Mouse (Mus musculus) liver, postnatal 0 days (tissue): ENCODE results near the gene Efna2.

ENCODE experiments used
- CTCF ChIP-seq: sonication (generic); IDR thresholded peaks from 2 replicates; pipeline ENCODE4 v1.5.1; 2016; ENCODE audit warnings: antibody characterized with exemption, low read depth
- EP300 ChIP-seq: IDR thresholded peaks from 2 replicates; pipeline ENCODE4 v1.6.1; 2016; ENCODE audit warnings: antibody characterized with exemption, low read depth, mild to moderate bottlenecking

- 0 out of 2 replicates have a peak, but pooled peaks have one; percentile 23 for TF ChIP-seq EP300
- TF ChIP-seq CTCF, result no peak
Observed at GRCm38 (mm10) chr10:80158307-80158986, 20.8 kb upstream of the Efna2 start.
